Mouse (Mus musculus): Measurements from ENCODE around the gene Ddo. TPM values are rescaled to one million over a fixed set of nuclear protein-coding genes. Genes with fewer than 3 reads are reported as not detected.

Gene Ddo
- polyA plus RNA-seq, 1 experiment from 2014 or later, result 0.61 TPM

GRCm38 (mm10) chr10:40643126-40643525 is 13.3 kb downstream of the Ddo start:
- ATAC-seq (replicated peaks; ENCODE audit: low FRiP score, low TSS enrichment, low read depth) (no peak), DNase-seq (ENCODE audit: low spot score) (no peak)
- Histone ChIP-seq H3K9ac (ENCODE audit: low read length) (no peak overlapping the region), H3K4me3 (ENCODE audit: low read depth, low read length) (no peak overlapping the region), H3K4me1 (replicated peaks; ENCODE audit: control insufficient read depth, insufficient read depth, low read length) (peaks cover 19% of the 10 kb centered on the region), H3K9me3 (ENCODE audit: control insufficient read depth, low read length) (no peaks in the 10 kb centered on the region), H3K4me2 (ENCODE audit: low read length) (no peak overlapping the region), H3K27me3 (replicated peaks; ENCODE audit: control insufficient read depth, insufficient read depth, low read length) (no peaks in the 10 kb centered on the region), H3K27ac (ENCODE audit: low read depth) (no peak overlapping the region), H3K36me3 (ENCODE audit: control insufficient read depth, insufficient read depth, low read length) (no peaks in the 10 kb centered on the region)
- WGBS, result 79% methylated on average over 5 of the region's 5 CpGs

GRCm38 (mm10) chr10:40644456-40644855 is 14.6 kb downstream of the Ddo start:
- Histone ChIP-seq H3K9ac (ENCODE audit: low read length) (no peak overlapping the region), H3K36me3 (ENCODE audit: control insufficient read depth, insufficient read depth, low read length) (no peaks in the 10 kb centered on the region), H3K9me3 (ENCODE audit: control insufficient read depth, low read length) (no peaks in the 10 kb centered on the region), H3K4me3 (ENCODE audit: low read depth, low read length) (no peak overlapping the region), H3K4me1 (replicated peaks; ENCODE audit: control insufficient read depth, insufficient read depth, low read length) (peaks cover 9% of the 10 kb centered on the region), H3K4me2 (ENCODE audit: low read length) (no peak overlapping the region), H3K27me3 (replicated peaks; ENCODE audit: control insufficient read depth, insufficient read depth, low read length) (no peaks in the 10 kb centered on the region), H3K27ac (ENCODE audit: low read depth) (peak overlapping the region; percentile 51; the same call in 1 of the 2 replicates)
- peak; percentile 50 for DNase-seq (ENCODE audit: low spot score)
- 45% methylated on average over 9 of the region's 9 CpGs for WGBS
- ATAC-seq (replicated peaks; ENCODE audit: low FRiP score, low TSS enrichment, low read depth), result no peak

GRCm38 (mm10) chr10:40645346-40645745 is 15.5 kb downstream of the Ddo start:
- Histone ChIP-seq H3K9me3 (ENCODE audit: control insufficient read depth, low read length) (no peaks in the 10 kb centered on the region), H3K4me3 (ENCODE audit: low read depth, low read length) (no peak overlapping the region), H3K27ac (ENCODE audit: low read depth) (no peak overlapping the region), H3K36me3 (ENCODE audit: control insufficient read depth, insufficient read depth, low read length) (no peaks in the 10 kb centered on the region), H3K4me2 (ENCODE audit: low read length) (no peak overlapping the region), H3K9ac (ENCODE audit: low read length) (no peak overlapping the region), H3K4me1 (replicated peaks; ENCODE audit: control insufficient read depth, insufficient read depth, low read length) (peaks cover 9% of the 10 kb centered on the region), H3K27me3 (replicated peaks; ENCODE audit: control insufficient read depth, insufficient read depth, low read length) (no peaks in the 10 kb centered on the region)
- DNase-seq (ENCODE audit: low spot score), result no peak
- no peak for ATAC-seq (replicated peaks; ENCODE audit: low FRiP score, low TSS enrichment, low read depth)
- WGBS, result 72% methylated on average over 1 of the region's 1 CpGs

GRCm38 (mm10) chr10:40648776-40649175 is 19.0 kb downstream of the Ddo start:
- Histone ChIP-seq H3K9ac (ENCODE audit: low read length) (no peak overlapping the region), H3K9me3 (ENCODE audit: control insufficient read depth, low read length) (no peaks in the 10 kb centered on the region), H3K4me2 (ENCODE audit: low read length) (no peak overlapping the region), H3K27me3 (replicated peaks; ENCODE audit: control insufficient read depth, insufficient read depth, low read length) (no peaks in the 10 kb centered on the region), H3K4me1 (replicated peaks; ENCODE audit: control insufficient read depth, insufficient read depth, low read length) (peaks cover 7% of the 10 kb centered on the region), H3K4me3 (ENCODE audit: low read depth, low read length) (no peak overlapping the region), H3K27ac (ENCODE audit: low read depth) (no peak overlapping the region), H3K36me3 (ENCODE audit: control insufficient read depth, insufficient read depth, low read length) (no peaks in the 10 kb centered on the region)
- 86% methylated on average over 12 of the region's 12 CpGs for WGBS
- ATAC-seq (replicated peaks; ENCODE audit: low FRiP score, low TSS enrichment, low read depth) (no peak), DNase-seq (ENCODE audit: low spot score) (no peak)

GRCm38 (mm10) chr10:40649634-40650033 is 19.8 kb downstream of the Ddo start:
- H3K4me3 ChIP-seq (ENCODE audit: low read depth, low read length), result no peak overlapping the region
- DNase-seq (ENCODE audit: low spot score) (no peak), ATAC-seq (replicated peaks; ENCODE audit: low FRiP score, low TSS enrichment, low read depth) (no peak)
- no peaks in the 10 kb centered on the region for H3K9me3 ChIP-seq (ENCODE audit: control insufficient read depth, low read length)
- H3K27me3 ChIP-seq (replicated peaks; ENCODE audit: control insufficient read depth, insufficient read depth, low read length), result no peaks in the 10 kb centered on the region
- H3K4me1 ChIP-seq (replicated peaks; ENCODE audit: control insufficient read depth, insufficient read depth, low read length), result peaks cover 4% of the 10 kb centered on the region; the same call in 1 of the 2 replicates
- WGBS, result 21% methylated on average over 4 of the region's 4 CpGs
- H3K4me2 ChIP-seq (ENCODE audit: low read length), result no peak overlapping the region
- H3K9ac ChIP-seq (ENCODE audit: low read length), result no peak overlapping the region
- H3K27ac ChIP-seq (ENCODE audit: low read depth), result no peak overlapping the region
- H3K36me3 ChIP-seq (ENCODE audit: control insufficient read depth, insufficient read depth, low read length), result no peaks in the 10 kb centered on the region

GRCm38 (mm10) chr10:40651676-40652075 is 21.9 kb downstream of the Ddo start:
- ATAC-seq (replicated peaks; ENCODE audit: low FRiP score, low TSS enrichment, low read depth), result peak; percentile 50; the same call in 1 of the 2 replicates
- WGBS, result 59% methylated on average over 2 of the region's 2 CpGs

GRCm38 (mm10) chr10:40665270-40665669 is 35.5 kb downstream of the Ddo start:
- no peaks in the 10 kb centered on the region for H3K4me1 ChIP-seq (replicated peaks; ENCODE audit: control insufficient read depth, insufficient read depth, low read length)
- H3K4me2 ChIP-seq (ENCODE audit: low read length), result no peak overlapping the region
- no peak overlapping the region for H3K9ac ChIP-seq (ENCODE audit: low read length)
- no peak overlapping the region for H3K27ac ChIP-seq (ENCODE audit: low read depth)
- DNase-seq (ENCODE audit: low spot score) (no peak), ATAC-seq (replicated peaks; ENCODE audit: low FRiP score, low TSS enrichment, low read depth) (no peak)
- H3K9me3 ChIP-seq (ENCODE audit: control insufficient read depth, low read length), result no peaks in the 10 kb centered on the region
- no peak overlapping the region for H3K4me3 ChIP-seq (ENCODE audit: low read depth, low read length)
- 63% methylated on average over 3 of the region's 3 CpGs for WGBS
- no peaks in the 10 kb centered on the region for H3K36me3 ChIP-seq (ENCODE audit: control insufficient read depth, insufficient read depth, low read length)
- H3K27me3 ChIP-seq (replicated peaks; ENCODE audit: control insufficient read depth, insufficient read depth, low read length), result no peaks in the 10 kb centered on the region

More at GRCm38 (mm10) chr10:40651676-40652075, 21.9 kb downstream of the Ddo start:
- DNase-seq (ENCODE audit: low spot score), result no peak
- H3K4me3 ChIP-seq (ENCODE audit: low read depth, low read length), result no peak overlapping the region
- no peaks in the 10 kb centered on the region for H3K9me3 ChIP-seq (ENCODE audit: control insufficient read depth, low read length)
- H3K36me3 ChIP-seq (ENCODE audit: control insufficient read depth, insufficient read depth, low read length), result no peaks in the 10 kb centered on the region
- no peak overlapping the region for H3K27ac ChIP-seq (ENCODE audit: low read depth)
- no peak overlapping the region for H3K4me2 ChIP-seq (ENCODE audit: low read length)
- H3K27me3 ChIP-seq (replicated peaks; ENCODE audit: control insufficient read depth, insufficient read depth, low read length), result no peaks in the 10 kb centered on the region
- no peak overlapping the region for H3K9ac ChIP-seq (ENCODE audit: low read length)
- H3K4me1 ChIP-seq (replicated peaks; ENCODE audit: control insufficient read depth, insufficient read depth, low read length), result no peaks in the 10 kb centered on the region

GRCm38 (mm10) chr10:40666943-40667342 is 37.1 kb downstream of the Ddo start:
- 84% methylated on average over 1 of the region's 1 CpGs for WGBS
- no peaks in the 10 kb centered on the region for H3K36me3 ChIP-seq (ENCODE audit: control insufficient read depth, insufficient read depth, low read length)
- H3K9me3 ChIP-seq (ENCODE audit: control insufficient read depth, low read length), result no peaks in the 10 kb centered on the region
- no peak overlapping the region for H3K4me2 ChIP-seq (ENCODE audit: low read length)
- no peak for DNase-seq (ENCODE audit: low spot score)
- H3K4me1 ChIP-seq (replicated peaks; ENCODE audit: control insufficient read depth, insufficient read depth, low read length), result no peaks in the 10 kb centered on the region
- H3K9ac ChIP-seq (ENCODE audit: low read length), result no peak overlapping the region
- no peak for ATAC-seq (replicated peaks; ENCODE audit: low FRiP score, low TSS enrichment, low read depth)
- H3K4me3 ChIP-seq (ENCODE audit: low read depth, low read length), result no peak overlapping the region
- H3K27me3 ChIP-seq (replicated peaks; ENCODE audit: control insufficient read depth, insufficient read depth, low read length), result no peaks in the 10 kb centered on the region
- no peak overlapping the region for H3K27ac ChIP-seq (ENCODE audit: low read depth)

- Histone ChIP-seq H3K36me3 (ENCODE audit: control insufficient read depth, insufficient read depth, low read length) (no peaks in the 10 kb centered on the region), H3K4me3 (ENCODE audit: low read depth, low read length) (no peak overlapping the region), H3K27ac (ENCODE audit: low read depth) (no peak overlapping the region), H3K4me2 (ENCODE audit: low read length) (no peak overlapping the region), H3K27me3 (replicated peaks; ENCODE audit: control insufficient read depth, insufficient read depth, low read length) (no peaks in the 10 kb centered on the region), H3K4me1 (replicated peaks; ENCODE audit: control insufficient read depth, insufficient read depth, low read length) (no peaks in the 10 kb centered on the region), H3K9me3 (ENCODE audit: control insufficient read depth, low read length) (no peaks in the 10 kb centered on the region), H3K9ac (ENCODE audit: low read length) (no peak overlapping the region)
- ATAC-seq (replicated peaks; ENCODE audit: low FRiP score, low TSS enrichment, low read depth) (no peak), DNase-seq (ENCODE audit: low spot score) (no peak)
Measured at GRCm38 (mm10) chr10:40668640-40669039, 38.8 kb downstream of the Ddo start.
